ENCODE assay signal across 9 mouse cellular contexts in the genomic region with DNA sequence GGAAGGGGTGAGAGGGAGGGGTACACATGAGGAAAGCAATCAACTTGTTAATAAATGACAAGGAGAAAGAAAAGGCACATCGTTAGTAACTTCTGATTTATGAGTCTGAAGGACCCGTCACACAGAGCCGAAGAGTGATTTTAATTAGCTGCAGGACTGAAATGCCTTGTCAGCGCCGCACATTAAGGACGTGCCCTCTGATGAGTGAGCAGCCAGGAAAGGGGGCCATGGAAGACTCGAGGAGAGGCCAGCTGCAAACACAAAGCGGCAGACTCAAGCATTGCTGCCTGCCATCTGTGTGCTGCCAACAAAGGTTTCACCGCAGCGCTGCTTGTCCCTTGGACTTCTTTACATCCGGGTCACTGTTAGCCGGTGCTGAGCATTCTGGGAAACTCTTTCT.
DNase-seq lines count a peak whose midpoint lies in the region; ATAC-seq lines count a peak whose summit lies in the region.
"Had no signal": no experiment of that assay in that cellular context is flagged by ENCODE, and none has a peak within 500 bp of the region (broad histone marks: within the 10 kb centered on the region; RNA-seq: fewer than 3 reads in every experiment).

No protein-coding gene starts in this region.

- H3K36me3 ChIP-seq in kidney, embryonic 14.5 days (ENCODE audit: control insufficient read depth, insufficient read depth, low read length) = no peaks in the 10 kb centered on the region
- no peaks in the 10 kb centered on the region for H3K36me3 ChIP-seq in forebrain, embryonic 11.5 days (ENCODE audit: control insufficient read depth, insufficient read depth, low read length)
- H3K36me3 ChIP-seq: midbrain, embryonic 12.5 days had no signal

- H3K4me3 ChIP-seq in kidney, embryonic 14.5 days (ENCODE audit: low read length) = peak overlapping the region; percentile 10; the same call in 1 of the 2 replicates
- H3K4me3 ChIP-seq in forebrain, embryonic 11.5 days (ENCODE audit: low read depth, low read length) = no peak overlapping the region
- H3K4me3 ChIP-seq: midbrain, embryonic 12.5 days had no signal

- peak; percentile 74 for ATAC-seq in kidney, embryonic 14.5 days (ENCODE audit: low FRiP score, low TSS enrichment)
- ATAC-seq in forebrain, embryonic 11.5 days (replicated peaks; ENCODE audit: low FRiP score) = peak; percentile 78

- peak overlapping the region; percentile 30 for H3K4me2 ChIP-seq in kidney, embryonic 14.5 days (replicated peaks; ENCODE audit: low read depth, low read length)
- no peak overlapping the region for H3K4me2 ChIP-seq in forebrain, embryonic 11.5 days (ENCODE audit: low read depth, low read length, severe bottlenecking)
- H3K4me2 ChIP-seq: midbrain, embryonic 12.5 days had no signal

- 20% methylated on average over 12 of the region's 12 CpGs for WGBS in kidney, embryonic 14.5 days
- WGBS in forebrain, embryonic 11.5 days = 40% methylated on average over 12 of the region's 12 CpGs

- H3K9me3 ChIP-seq in kidney, embryonic 14.5 days (ENCODE audit: control insufficient read depth, low read length) = peaks cover 6% of the 10 kb centered on the region; the same call in 1 of the 2 replicates
- no peaks in the 10 kb centered on the region for H3K9me3 ChIP-seq in forebrain, embryonic 11.5 days (ENCODE audit: control insufficient read depth, low read length)
- H3K9me3 ChIP-seq: midbrain, embryonic 12.5 days had no signal

- H3K4me1 ChIP-seq in kidney, embryonic 14.5 days (ENCODE audit: control insufficient read depth, insufficient read depth, low read length) = peaks cover 7% of the 10 kb centered on the region; the same call in 1 of the 2 replicates
- H3K4me1 ChIP-seq in forebrain, embryonic 11.5 days (replicated peaks; ENCODE audit: control insufficient read depth, insufficient read depth, low read length) = no peaks in the 10 kb centered on the region
- H3K4me1 ChIP-seq: midbrain, embryonic 12.5 days had no signal

- H3K27me3 ChIP-seq in kidney, embryonic 14.5 days (ENCODE audit: control insufficient read depth, insufficient read depth, low read length) = no peaks in the 10 kb centered on the region
- no peaks in the 10 kb centered on the region for H3K27me3 ChIP-seq in forebrain, embryonic 11.5 days (ENCODE audit: control insufficient read depth, insufficient read depth, low read length)
- H3K27me3 ChIP-seq: midbrain, embryonic 12.5 days had no signal

- no peak overlapping the region for H3K9ac ChIP-seq in kidney, embryonic 14.5 days (ENCODE audit: low read depth, low read length)
- H3K9ac ChIP-seq in forebrain, embryonic 11.5 days (ENCODE audit: low read length) = no peak overlapping the region
- H3K9ac ChIP-seq: midbrain, embryonic 12.5 days had no signal

- DNase-seq in kidney, adult 8-10 months = no peak
- DNase-seq in forebrain, embryonic 11.5 days (ENCODE audit: low spot score) = peak; percentile 64
- DNase-seq in kidney, postnatal 14 days = peak; percentile 16
- peak; percentile 52 for DNase-seq in neural tube, embryonic 10.5 days (ENCODE audit: extremely low spot score, low spot score)
- DNase-seq in adrenal gland, adult 18-20 months (ENCODE audit: low spot score in 2 of 2) = no peak
- no peak for DNase-seq in adrenal gland, postnatal 36 days
- no peak for DNase-seq in frontal cortex, adult 2 months (ENCODE audit: extremely low spot score in 1 of 2, low spot score in 1 of 2)

- 0 out of 2 replicates have a peak overlapping the region, but pooled peaks have one; percentile 0 for H3K27ac ChIP-seq in kidney, embryonic 14.5 days (ENCODE audit: low read depth, low read length)
- peak overlapping the region; percentile 31; the same call in 1 of the 2 replicates for H3K27ac ChIP-seq in forebrain, embryonic 11.5 days (ENCODE audit: low read depth, low read length)
- H3K27ac ChIP-seq: midbrain, embryonic 12.5 days had no signal

Comparison
In these comparisons a context has a peak if more than half of its experiments do, and no peak if none do; other contexts are left out.
1. DNase-seq: peak in forebrain, embryonic 11.5 days (single experiment), kidney, postnatal 14 days (single experiment) and neural tube, embryonic 10.5 days (single experiment); none in kidney, adult 8-10 months (0 of 2), adrenal gland, adult 18-20 months (0 of 2), adrenal gland, postnatal 36 days (0 of 2) and frontal cortex, adult 2 months (0 of 2).